Comparison of ENCODE assay signal across 8 mouse cellular contexts in the genomic region with DNA sequence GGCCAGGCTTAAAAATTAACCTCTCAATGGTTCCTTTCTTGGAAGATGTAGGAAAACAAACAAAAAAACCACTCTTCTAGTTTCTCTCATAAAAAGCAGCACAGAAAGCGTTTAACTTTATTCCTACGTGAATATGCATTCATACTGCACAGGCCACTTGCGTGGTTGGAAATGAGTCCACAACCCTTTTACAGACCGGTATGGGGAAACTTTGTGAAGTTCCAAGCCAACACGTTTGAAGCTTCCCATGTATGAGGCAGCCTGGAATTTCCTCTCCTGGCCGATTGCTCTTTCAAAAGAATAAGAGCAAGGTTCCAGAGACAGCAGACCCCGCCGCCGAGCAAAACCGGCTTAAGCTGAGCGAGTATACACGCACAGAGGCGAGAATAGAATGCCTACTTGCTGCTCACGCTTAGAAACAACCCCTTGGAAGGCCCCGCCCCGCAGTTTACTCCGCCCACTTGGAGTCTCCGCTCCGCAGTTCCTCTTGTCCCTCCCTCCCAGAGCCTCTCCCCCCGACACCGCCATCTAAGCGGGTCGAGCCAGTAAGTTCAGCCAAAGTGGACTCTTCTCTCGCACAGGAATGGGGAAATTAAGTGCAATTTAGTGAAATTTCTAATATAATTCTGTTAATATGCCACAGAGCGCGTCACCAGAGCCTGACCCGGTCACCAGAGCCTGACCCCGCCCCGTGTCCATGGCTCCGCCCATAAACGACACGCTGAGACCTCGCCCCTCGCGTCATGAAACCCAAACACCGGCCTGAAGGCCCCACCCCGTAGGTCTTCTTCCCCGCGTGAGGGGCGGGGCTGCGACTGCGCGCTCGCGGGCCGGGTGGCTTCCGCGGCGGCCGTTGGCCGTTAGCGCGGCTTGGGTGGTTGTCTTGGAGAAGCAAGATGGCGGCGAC. TPM values are rescaled to one million over a fixed set of nuclear protein-coding genes. Genes with fewer than 3 reads are reported as not detected.
DNase-seq lines count a peak whose midpoint lies in the region; ATAC-seq and TF ChIP-seq lines count a peak whose summit lies in the region.
"Not testable (repeated sequence)": the region's sequence is repeated elsewhere in the genome, so short reads cannot be mapped to it uniquely, and the experiment has no call there.

A gene (plus strand): TSS at position 801 of the 907 bp plus-strand sequence.

- H3K4me1 ChIP-seq in ES-E14 (ENCODE audit: control insufficient read depth in 2 of 2, insufficient read depth in 2 of 2, low read length in 2 of 2, poor library complexity in 1 of 2); cerebellum, adult 2 months (ENCODE audit: control insufficient read depth, insufficient read depth, low read length); liver, embryonic 13.5 days (replicated peaks); stomach, embryonic 15.5 days: not testable (repeated sequence)

- not testable (repeated sequence) for DNase-seq in ES-E14 (ENCODE audit: low read depth, low spot score)
- peak; percentile 69 to 90 for DNase-seq in cerebellum, adult 2 months
- peak; percentile 28 to 66 for DNase-seq in frontal cortex, adult 2 months (ENCODE audit: extremely low spot score in 1 of 2, low spot score in 1 of 2)
- peak; percentile 56 to 93 for DNase-seq in heart, postnatal 36 days
- peak; percentile 65 for DNase-seq in layer of hippocampus, adult 11-12 months (ENCODE audit: low spot score)
- DNase-seq in liver, embryonic 13.5 days = peak; percentile 66
- peak; percentile 54 to 80 for DNase-seq in monocyte, adult 2 months (ENCODE audit: low read depth in 1 of 2, low spot score in 2 of 2)

- not testable (repeated sequence) for TF ChIP-seq CTCF in cerebellum, adult 2 months (IDR thresholded peaks at IDR 0.05; ENCODE audit: borderline replicate concordance, insufficient read depth, low read depth, low read length)

- ATAC-seq in liver, embryonic 13.5 days (ENCODE audit: low read depth) = peak; percentile 97
- ATAC-seq in stomach, embryonic 15.5 days (ENCODE audit: insufficient read depth, low FRiP score, low read depth) = peak; percentile 98

- under 1% methylated on average over 25 of the region's 55 CpGs for WGBS in cerebellum, adult 2 months
- 2% methylated on average over 14 of the region's 55 CpGs for WGBS in liver, embryonic 13.5 days (ENCODE audit: insufficient replicate concordance)
- 1% methylated on average over 21 of the region's 55 CpGs for WGBS in stomach, embryonic 15.5 days

- H3K9me3 ChIP-seq in ES-E14 (ENCODE audit: control insufficient read depth, insufficient read depth, low read depth, low read length); liver, embryonic 13.5 days (replicated peaks); stomach, embryonic 15.5 days: not testable (repeated sequence)

- H3K9ac ChIP-seq in ES-E14 (ENCODE audit: insufficient read depth, low read depth, low read length, poor library complexity, severe bottlenecking) = peak within 1 kb of the TSS; percentile 97
- H3K9ac ChIP-seq in liver, embryonic 13.5 days = peak within 1 kb of the TSS; percentile 78
- not testable (repeated sequence) for H3K9ac ChIP-seq in stomach, embryonic 15.5 days

- not testable (repeated sequence) for H3K27me3 ChIP-seq in cerebellum, adult 2 months (ENCODE audit: control insufficient read depth, insufficient read depth, low read length); liver, embryonic 13.5 days; stomach, embryonic 15.5 days (replicated peaks)

- peak within 1 kb of the TSS; percentile 95 to 96 for H3K4me3 ChIP-seq in ES-E14 (ENCODE audit: insufficient read depth in 1 of 2, low read depth in 1 of 2, low read length in 2 of 2, poor library complexity in 1 of 2, severe bottlenecking in 1 of 2)
- peak within 1 kb of the TSS; percentile 76 for H3K4me3 ChIP-seq in cerebellum, adult 2 months (replicated peaks; ENCODE audit: insufficient read depth, low read depth, low read length)
- peak within 1 kb of the TSS; percentile 69 for H3K4me3 ChIP-seq in liver, embryonic 13.5 days (replicated peaks)
- H3K4me3 ChIP-seq in stomach, embryonic 15.5 days (replicated peaks) = peak within 1 kb of the TSS; percentile 53

- peak within 1 kb of the TSS; percentile 81 for H3K27ac ChIP-seq in ES-E14 (ENCODE audit: insufficient read depth, low read depth, low read length, poor library complexity, severe bottlenecking)
- H3K27ac ChIP-seq in cerebellum, adult 2 months (ENCODE audit: insufficient read depth, low read length); stomach, embryonic 15.5 days: not testable (repeated sequence)
- H3K27ac ChIP-seq in liver, embryonic 13.5 days = peak within 1 kb of the TSS; percentile 63

- peak within 1 kb of the TSS; percentile 57 for H3K4me2 ChIP-seq in liver, embryonic 13.5 days
- H3K4me2 ChIP-seq in stomach, embryonic 15.5 days = peak within 1 kb of the TSS; percentile 47

- in situ Hi-C loops in ES-E14 (cut with MboI; ENCODE audit: low sequenced_read_pairs in 2 of 2, unreplicated experiment in 2 of 2) = not testable (repeated sequence)

- H3K36me3 ChIP-seq in ES-E14 (ENCODE audit: control insufficient read depth, insufficient read depth, low read length, poor library complexity, severe bottlenecking); liver, embryonic 13.5 days; stomach, embryonic 15.5 days: not testable (repeated sequence)

- not testable (repeated sequence) for TF ChIP-seq POLR2A in cerebellum, adult 2 months (IDR thresholded peaks at IDR 0.05; ENCODE audit: borderline replicate concordance, insufficient read depth, low read length)

- intact Hi-C loops in heart, postnatal 36 days (cut with DNase I) = not testable (repeated sequence)

RNA-seq across cellular contexts. Expression of the gene that starts here (rescaled TPM):
- total RNA-seq in ES-E14 (2012; rRNA removed) = 32.8 and 35.0 TPM in 2 replicates
- 19.3 and 20.5 TPM in 2 replicates for polyA plus RNA-seq in cerebellum, adult 2 months (2012; rRNA removed)
- 14.9 and 16.5 TPM in 2 replicates for polyA plus RNA-seq in frontal cortex, adult 2 months (2012; rRNA removed)
- total RNA-seq in heart, postnatal 36 days (2021) = 10 to 100 TPM; 10.9 to 13.2 TPM
- polyA plus RNA-seq in liver, embryonic 13.5 days (2015; fragmentation: Nextera tagmentation; extraction: Ambion mirVana) = 13.4 and 17.4 TPM in 2 replicates
- 29.5 and 30.2 TPM in 2 replicates for polyA plus RNA-seq in stomach, embryonic 15.5 days (2015; fragmentation: Nextera tagmentation; extraction: Ambion mirVana)
